9 mouse cellular contexts compared by ENCODE assay signal in the genomic region with DNA sequence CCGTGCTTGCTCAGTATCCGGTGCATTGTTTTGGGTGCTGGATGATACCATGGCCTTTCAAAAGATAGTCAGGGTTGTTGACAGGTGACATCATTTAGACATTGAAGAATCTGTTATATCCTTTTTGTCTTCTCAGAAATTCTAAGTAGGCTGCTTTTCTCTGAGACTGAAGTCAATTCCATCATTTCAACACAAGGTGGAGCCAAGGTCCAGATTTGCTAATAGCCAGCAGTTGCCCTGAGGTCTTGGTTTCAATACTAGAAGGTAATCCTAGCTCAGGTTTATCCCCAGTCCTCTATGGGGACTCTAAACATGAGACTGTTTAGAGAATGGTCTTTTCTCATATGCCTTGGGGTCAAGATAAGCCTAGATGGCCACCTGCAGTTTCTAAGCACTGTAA. TPM values are rescaled to one million over a fixed set of nuclear protein-coding genes. Genes with fewer than 3 reads are reported as not detected.
DNase-seq lines count a peak whose midpoint lies in the region; ATAC-seq and TF ChIP-seq lines count a peak whose summit lies in the region.
"Had no signal": no experiment of that assay in that cellular context is flagged by ENCODE, and none has a peak within 500 bp of the region (broad histone marks: within the 10 kb centered on the region; RNA-seq: fewer than 3 reads in every experiment).

No protein-coding gene starts in this region.

- no peaks in the 10 kb centered on the region for H3K27me3 ChIP-seq in hindbrain, postnatal 0 days (ENCODE audit: insufficient read depth, low read length)
- no peaks in the 10 kb centered on the region for H3K27me3 ChIP-seq in hindbrain, embryonic 10.5 days (ENCODE audit: insufficient read depth, poor library complexity, severe bottlenecking)
- H3K27me3 ChIP-seq in G1E (ENCODE audit: insufficient read depth, low read length), result no peaks in the 10 kb centered on the region
- no peaks in the 10 kb centered on the region for H3K27me3 ChIP-seq in embryonic facial prominence, embryonic 14.5 days (replicated peaks; ENCODE audit: control insufficient read depth, insufficient read depth, low read length)
- H3K27me3 ChIP-seq in neural tube, embryonic 15.5 days (replicated peaks), result no peaks in the 10 kb centered on the region
- H3K27me3 ChIP-seq in intestine, embryonic 16.5 days (replicated peaks; ENCODE audit: control insufficient read depth, insufficient read depth, low read length), result no peaks in the 10 kb centered on the region
- no peaks in the 10 kb centered on the region for H3K27me3 ChIP-seq in midbrain, embryonic 11.5 days (ENCODE audit: control insufficient read depth, insufficient read depth, low read length)
- H3K27me3 ChIP-seq: limb, embryonic 12.5 days had no signal

- no peaks in the 10 kb centered on the region for H3K4me1 ChIP-seq in hindbrain, postnatal 0 days (ENCODE audit: insufficient read depth, low read length)
- H3K4me1 ChIP-seq in hindbrain, embryonic 10.5 days (replicated peaks), result no peaks in the 10 kb centered on the region
- peaks cover 3% of the 10 kb centered on the region; the same call in 1 of the 2 replicates for H3K4me1 ChIP-seq in G1E (ENCODE audit: insufficient read depth, low read depth, low read length)
- no peaks in the 10 kb centered on the region for H3K4me1 ChIP-seq in embryonic facial prominence, embryonic 14.5 days (ENCODE audit: control insufficient read depth, insufficient read depth, low read length)
- H3K4me1 ChIP-seq in neural tube, embryonic 15.5 days, result no peaks in the 10 kb centered on the region
- no peaks in the 10 kb centered on the region for H3K4me1 ChIP-seq in intestine, embryonic 16.5 days (ENCODE audit: control insufficient read depth, insufficient read depth, low read length)
- no peaks in the 10 kb centered on the region for H3K4me1 ChIP-seq in midbrain, embryonic 11.5 days (ENCODE audit: control insufficient read depth, insufficient read depth, low read length)
- H3K4me1 ChIP-seq: limb, embryonic 12.5 days had no signal

- 66% methylated on average over 2 of the region's 2 CpGs for WGBS in hindbrain, postnatal 0 days
- WGBS in hindbrain, embryonic 10.5 days, result 64% methylated on average over 2 of the region's 2 CpGs
- 50% methylated on average over 2 of the region's 2 CpGs for WGBS in embryonic facial prominence, embryonic 14.5 days
- WGBS in neural tube, embryonic 15.5 days, result 61% methylated on average over 2 of the region's 2 CpGs
- 64% methylated on average over 2 of the region's 2 CpGs for WGBS in intestine, embryonic 16.5 days
- WGBS in midbrain, embryonic 11.5 days, result 53% methylated on average over 2 of the region's 2 CpGs

- H3K36me3 ChIP-seq in hindbrain, postnatal 0 days (ENCODE audit: insufficient read depth, low read length), result no peaks in the 10 kb centered on the region
- no peaks in the 10 kb centered on the region for H3K36me3 ChIP-seq in hindbrain, embryonic 10.5 days
- no peaks in the 10 kb centered on the region for H3K36me3 ChIP-seq in G1E (replicated peaks)
- H3K36me3 ChIP-seq in embryonic facial prominence, embryonic 14.5 days (ENCODE audit: control insufficient read depth, insufficient read depth, low read length), result no peaks in the 10 kb centered on the region
- H3K36me3 ChIP-seq in neural tube, embryonic 15.5 days, result no peaks in the 10 kb centered on the region
- no peaks in the 10 kb centered on the region for H3K36me3 ChIP-seq in intestine, embryonic 16.5 days (ENCODE audit: control insufficient read depth, insufficient read depth, low read length)
- H3K36me3 ChIP-seq in midbrain, embryonic 11.5 days (ENCODE audit: control insufficient read depth, insufficient read depth, low read length), result no peaks in the 10 kb centered on the region
- H3K36me3 ChIP-seq: limb, embryonic 12.5 days had no signal

- peak; percentile 68 for TF ChIP-seq CTCF in hindbrain, postnatal 0 days (IDR thresholded peaks at IDR 0.05; ENCODE audit: low read depth)
- TF ChIP-seq CTCF in G1E (IDR thresholded peaks at IDR 0.05; ENCODE audit: low read depth, low read length), result no peak

- H3K4me2 ChIP-seq in hindbrain, postnatal 0 days (ENCODE audit: low read depth, low read length), result no peak overlapping the region
- H3K4me2 ChIP-seq in embryonic facial prominence, embryonic 14.5 days (ENCODE audit: low read depth, low read length), result no peak overlapping the region
- no peak overlapping the region for H3K4me2 ChIP-seq in neural tube, embryonic 15.5 days
- no peak overlapping the region for H3K4me2 ChIP-seq in intestine, embryonic 16.5 days (ENCODE audit: low read depth, low read length)
- H3K4me2 ChIP-seq in midbrain, embryonic 11.5 days, result no peak overlapping the region
- H3K4me2 ChIP-seq: limb, embryonic 12.5 days had no signal

- no peak overlapping the region for H3K4me3 ChIP-seq in hindbrain, postnatal 0 days (ENCODE audit: low read length)
- no peak overlapping the region for H3K4me3 ChIP-seq in hindbrain, embryonic 10.5 days
- H3K4me3 ChIP-seq in G1E (ENCODE audit: low read depth, low read length), result no peak overlapping the region
- H3K4me3 ChIP-seq in embryonic facial prominence, embryonic 14.5 days (ENCODE audit: low read depth, low read length), result no peak overlapping the region
- no peak overlapping the region for H3K4me3 ChIP-seq in neural tube, embryonic 15.5 days (replicated peaks)
- H3K4me3 ChIP-seq in intestine, embryonic 16.5 days (ENCODE audit: low read length), result no peak overlapping the region
- H3K4me3 ChIP-seq in midbrain, embryonic 11.5 days (ENCODE audit: low read depth, low read length), result no peak overlapping the region
- H3K4me3 ChIP-seq: limb, embryonic 12.5 days had no signal

- H3K27ac ChIP-seq in hindbrain, postnatal 0 days, result no peak overlapping the region
- H3K27ac ChIP-seq in hindbrain, embryonic 10.5 days, result no peak overlapping the region
- H3K27ac ChIP-seq in embryonic facial prominence, embryonic 14.5 days (replicated peaks; ENCODE audit: low read depth, low read length), result no peak overlapping the region
- no peak overlapping the region for H3K27ac ChIP-seq in neural tube, embryonic 15.5 days (replicated peaks)
- H3K27ac ChIP-seq in intestine, embryonic 16.5 days (ENCODE audit: low read length), result no peak overlapping the region
- no peak overlapping the region for H3K27ac ChIP-seq in midbrain, embryonic 11.5 days (ENCODE audit: low read depth, low read length)
- H3K27ac ChIP-seq: limb, embryonic 12.5 days had no signal

- ATAC-seq in hindbrain, postnatal 0 days, result no peak
- ATAC-seq in G1E (ENCODE audit: extremely low read depth, insufficient number of reproducible peaks, low FRiP score, poor library complexity, severe bottlenecking), result no peak
- ATAC-seq in embryonic facial prominence, embryonic 14.5 days (ENCODE audit: low read depth), result no peak
- ATAC-seq in neural tube, embryonic 15.5 days (ENCODE audit: low FRiP score), result no peak
- no peak for ATAC-seq in intestine, embryonic 16.5 days
- no peak for ATAC-seq in midbrain, embryonic 11.5 days (ENCODE audit: low FRiP score)

- DNase-seq in hindbrain, postnatal 0 days (ENCODE audit: low spot score), result peak; percentile 61
- no peak for DNase-seq in hindbrain, embryonic 10.5 days (ENCODE audit: low spot score)
- DNase-seq in A20 (ENCODE audit: low read depth, low spot score) (peak; percentile 41), G1E (ENCODE audit: low spot score) (peak; percentile 1)
- DNase-seq in embryonic facial prominence, embryonic 14.5 days (ENCODE audit: low spot score), result peak; percentile 34
- no peak for DNase-seq in midbrain, embryonic 11.5 days (ENCODE audit: low spot score, missing footprints)

- H3K9me3 ChIP-seq in hindbrain, postnatal 0 days (ENCODE audit: low read length), result no peaks in the 10 kb centered on the region
- no peaks in the 10 kb centered on the region for H3K9me3 ChIP-seq in hindbrain, embryonic 10.5 days
- no peaks in the 10 kb centered on the region for H3K9me3 ChIP-seq in G1E (replicated peaks)
- H3K9me3 ChIP-seq in embryonic facial prominence, embryonic 14.5 days (ENCODE audit: control insufficient read depth, low read length), result no peaks in the 10 kb centered on the region
- no peaks in the 10 kb centered on the region for H3K9me3 ChIP-seq in neural tube, embryonic 15.5 days (replicated peaks)
- no peaks in the 10 kb centered on the region for H3K9me3 ChIP-seq in intestine, embryonic 16.5 days (ENCODE audit: control insufficient read depth, low read length)
- no peaks in the 10 kb centered on the region for H3K9me3 ChIP-seq in midbrain, embryonic 11.5 days (ENCODE audit: control insufficient read depth, low read length)
- H3K9me3 ChIP-seq: limb, embryonic 12.5 days had no signal

- H3K9ac ChIP-seq in hindbrain, postnatal 0 days (replicated peaks; ENCODE audit: low read length), result no peak overlapping the region
- no peak overlapping the region for H3K9ac ChIP-seq in embryonic facial prominence, embryonic 14.5 days (ENCODE audit: low read depth, low read length)
- no peak overlapping the region for H3K9ac ChIP-seq in neural tube, embryonic 15.5 days (replicated peaks)
- no peak overlapping the region for H3K9ac ChIP-seq in intestine, embryonic 16.5 days (ENCODE audit: low read depth, low read length)
- H3K9ac ChIP-seq in midbrain, embryonic 11.5 days (ENCODE audit: low read length), result no peak overlapping the region
- H3K9ac ChIP-seq: limb, embryonic 12.5 days had no signal

RNA-seq across cellular contexts. Expression of gene Phf6, which starts 47.9 kb away (rescaled TPM):
- total RNA-seq in hindbrain, postnatal 0 days (2014; rRNA removed), result 29.7 and 32.9 TPM in 2 replicates
- polyA plus RNA-seq in hindbrain, postnatal 0 days (2015; fragmentation: Nextera tagmentation; extraction: Ambion mirVana), result 34.6 and 35.4 TPM in 2 replicates
- 70.8 and 92.4 TPM in 2 replicates for polyA plus RNA-seq in hindbrain, embryonic 10.5 days (2016; fragmentation: Nextera tagmentation; extraction: Ambion mirVana)
- total RNA-seq in G1E (2014; fragmentation: Nextera tagmentation), result 53.1 and 64.0 TPM in 2 replicates
- total RNA-seq in G1E (2017), result 39.1 and 45.9 TPM in 2 replicates
- 5.2 and 6.6 TPM in 2 replicates for polyA plus RNA-seq in G1E (2012)
- polyA plus RNA-seq in embryonic facial prominence, embryonic 14.5 days (2014; fragmentation: Nextera tagmentation; extraction: Ambion mirVana), result 37.1 and 39.7 TPM in 2 replicates
- 49.0 and 50.2 TPM in 2 replicates for polyA plus RNA-seq in neural tube, embryonic 15.5 days (2015; fragmentation: Nextera tagmentation; extraction: Ambion mirVana)
- polyA plus RNA-seq in intestine, embryonic 16.5 days (2015; fragmentation: Nextera tagmentation; extraction: Ambion mirVana), result 19.9 and 21.9 TPM in 2 replicates
- polyA plus RNA-seq in midbrain, embryonic 11.5 days (2014; fragmentation: Nextera tagmentation; extraction: Ambion mirVana), result 125 and 140 TPM in 2 replicates

Comparison
In these comparisons a context has a peak if more than half of its experiments do, and no peak if none do; other contexts are left out.
1. DNase-seq: peak in hindbrain, postnatal 0 days (single experiment), A20 (single experiment), G1E (single experiment) and embryonic facial prominence, embryonic 14.5 days (single experiment); none in hindbrain, embryonic 10.5 days (single experiment) and midbrain, embryonic 11.5 days (single experiment).